Mouse (Mus musculus) kidney, postnatal 25 days (tissue): ENCODE results near the gene Acoxl.
A peak's percentile ranks its signal among the peaks of the same experiment; 100 is the strongest.

Source experiments
- DNase-seq, 2 experiments: peaks; one replicate each; pipeline ENCODE4 v3.0.0; 2021; ENCODE audit warnings: mixed read lengths in 2 of 2

Gene Acoxl

DNA sequence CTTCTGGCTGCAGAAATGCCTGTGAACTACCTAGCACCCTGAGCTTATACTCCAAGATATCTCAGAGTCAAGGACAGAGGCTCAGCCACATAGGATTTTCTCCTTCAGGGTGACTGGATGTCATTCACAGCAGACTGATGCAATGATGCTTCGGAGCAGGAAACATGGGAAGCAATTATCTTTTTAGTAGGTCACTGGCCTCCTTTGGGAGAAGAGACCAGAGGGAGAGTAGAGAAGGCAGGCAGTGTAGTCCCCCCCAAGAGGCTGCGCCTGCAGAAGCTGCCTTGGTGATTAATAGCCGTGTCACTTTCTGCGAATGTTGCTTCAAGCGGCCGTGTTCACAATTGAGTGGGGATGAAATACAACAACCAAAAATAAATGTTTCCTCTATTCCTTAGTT, 121.9 kb downstream of the Acoxl start:
- DNase-seq = no peak

DNA sequence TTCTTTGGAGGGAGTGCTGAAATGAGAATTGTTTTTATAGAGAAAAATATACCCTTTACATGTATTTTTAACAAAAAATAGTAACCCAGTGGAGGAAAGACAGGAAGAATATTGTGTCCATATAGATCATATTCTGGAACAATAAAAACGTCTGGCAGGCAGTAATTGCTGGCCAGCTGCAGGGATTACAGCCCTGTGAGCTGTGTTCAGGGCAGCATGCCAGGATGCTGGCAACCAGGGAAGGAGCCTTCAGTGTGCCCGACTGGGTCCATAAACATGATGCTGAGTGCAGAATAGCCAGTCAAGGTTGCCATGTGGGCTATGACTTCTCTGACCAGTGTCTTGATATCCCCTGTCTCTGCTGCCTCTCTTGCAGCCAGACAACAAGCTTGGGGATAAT, 122.5 kb downstream of the Acoxl start:
- DNase-seq = peak in 1 of 2 experiments; percentile 9

DNA sequence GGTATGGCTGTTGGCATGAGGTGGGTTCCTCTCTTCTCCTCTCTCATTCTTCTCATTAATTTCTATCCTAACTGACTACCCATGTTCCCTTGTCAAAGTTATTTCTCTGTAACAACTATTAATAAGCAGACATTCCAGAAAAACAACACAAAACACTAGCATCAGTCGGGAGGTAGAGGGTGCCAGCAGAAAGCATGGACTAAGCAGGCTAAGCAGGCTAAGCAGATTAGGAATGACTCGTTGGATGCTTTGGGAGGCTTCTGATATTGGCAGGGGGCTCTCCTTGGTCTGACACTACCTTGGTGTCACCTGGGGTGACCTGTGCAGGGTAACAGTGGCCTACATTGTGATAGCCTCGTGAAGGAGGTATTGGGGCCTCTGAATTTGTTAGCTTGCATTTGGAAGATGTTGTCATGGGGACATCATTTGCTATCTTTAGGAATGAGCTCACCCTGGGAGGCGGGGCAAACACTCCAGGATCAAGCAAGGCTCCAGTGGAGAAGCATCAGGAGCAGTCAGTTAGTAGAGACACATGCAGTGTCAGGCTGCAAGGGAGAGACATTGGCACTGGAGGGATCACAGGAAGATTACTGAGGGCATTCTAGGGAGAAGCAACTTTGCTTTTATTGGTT, 123.2 kb downstream of the Acoxl start:
- DNase-seq = no peak

DNA sequence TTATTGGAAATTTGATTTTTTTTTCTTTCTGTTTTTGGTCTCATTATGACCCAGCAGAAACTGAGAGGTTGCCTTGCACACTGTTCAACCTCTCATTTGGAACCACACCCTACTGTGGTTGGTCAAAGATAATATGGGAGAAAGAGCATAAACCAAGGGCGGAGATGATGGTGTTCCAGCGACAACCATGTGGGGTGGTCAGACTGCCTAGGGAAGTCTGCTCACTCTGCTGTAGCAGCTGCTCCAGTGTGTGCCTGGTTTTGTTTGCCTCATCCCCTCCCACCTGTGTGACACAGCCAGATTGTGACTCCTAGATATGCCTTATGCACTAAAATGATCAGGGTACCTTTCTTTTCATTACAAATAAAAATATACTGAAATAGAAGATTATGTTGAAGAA, 130.3 kb downstream of the Acoxl start:
- no peak for DNase-seq

DNA sequence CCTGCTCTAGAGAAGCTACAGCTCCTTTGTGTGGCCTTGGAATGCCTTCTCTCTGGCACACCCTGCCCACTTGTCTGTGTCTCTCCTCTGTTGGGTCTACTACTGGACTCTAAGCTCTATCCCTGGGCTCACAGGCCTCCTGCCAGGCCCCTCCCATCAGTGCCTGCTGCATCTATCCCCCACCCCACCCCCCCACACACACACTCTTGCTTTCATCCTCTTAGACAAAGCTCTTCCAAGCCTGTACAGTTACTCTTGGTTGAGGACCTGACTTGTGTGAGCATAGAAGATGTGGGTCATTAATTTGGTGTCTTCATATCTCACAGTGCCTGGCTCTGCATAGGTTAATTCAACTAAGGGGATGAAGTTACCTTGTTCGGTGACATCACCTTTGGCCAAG, 137.6 kb downstream of the Acoxl start:
- no peak for DNase-seq

DNA sequence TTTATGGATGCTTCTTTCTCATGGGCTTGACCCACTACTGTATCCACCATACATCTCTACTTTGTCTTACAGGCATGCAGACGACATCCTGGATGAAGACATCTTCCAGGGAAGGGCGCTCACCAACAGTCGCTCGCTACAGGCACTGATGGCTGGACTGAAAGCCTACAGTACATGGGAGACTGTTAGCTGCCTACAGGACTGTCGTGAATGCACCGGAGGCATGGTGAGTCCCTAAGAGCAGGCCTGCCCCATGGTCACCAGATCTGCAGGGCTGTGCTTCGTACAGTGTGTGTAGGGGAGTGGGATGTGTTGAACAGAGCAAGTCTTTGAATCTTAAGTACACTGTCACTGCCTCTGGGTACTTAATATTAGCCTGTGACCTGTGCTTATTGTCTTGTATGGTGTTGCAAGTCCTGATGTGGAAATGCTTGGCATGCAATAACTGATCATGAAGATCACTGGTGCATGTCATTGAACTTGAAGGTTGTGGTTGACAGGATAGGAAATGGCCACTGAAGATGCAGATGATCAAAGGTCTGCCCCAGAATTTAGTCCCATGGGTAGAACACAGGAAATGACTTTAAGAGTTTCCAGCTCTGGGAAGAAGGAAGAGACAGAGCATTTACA, 140.0 kb downstream of the Acoxl start:
- DNase-seq = no peak

DNA sequence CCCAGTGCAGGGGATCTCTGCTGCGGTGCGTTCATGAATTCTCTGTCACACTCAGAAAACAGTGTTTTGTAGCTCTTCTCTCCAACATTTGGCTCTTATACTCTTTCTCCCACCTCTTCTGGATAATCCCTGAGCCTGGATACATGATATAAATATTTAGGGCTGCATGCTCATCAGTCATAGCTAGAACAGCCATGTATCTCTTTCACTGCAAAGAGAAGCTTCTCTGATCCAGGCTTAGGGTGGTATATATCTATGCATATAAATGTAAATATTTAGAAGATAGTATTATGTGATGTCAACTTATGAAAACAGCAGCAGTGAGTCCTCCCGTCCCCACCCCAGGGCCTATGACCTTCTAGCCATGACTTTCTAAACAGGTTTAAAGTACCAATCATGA, 143.9 kb downstream of the Acoxl start:
- DNase-seq = no peak

DNA sequence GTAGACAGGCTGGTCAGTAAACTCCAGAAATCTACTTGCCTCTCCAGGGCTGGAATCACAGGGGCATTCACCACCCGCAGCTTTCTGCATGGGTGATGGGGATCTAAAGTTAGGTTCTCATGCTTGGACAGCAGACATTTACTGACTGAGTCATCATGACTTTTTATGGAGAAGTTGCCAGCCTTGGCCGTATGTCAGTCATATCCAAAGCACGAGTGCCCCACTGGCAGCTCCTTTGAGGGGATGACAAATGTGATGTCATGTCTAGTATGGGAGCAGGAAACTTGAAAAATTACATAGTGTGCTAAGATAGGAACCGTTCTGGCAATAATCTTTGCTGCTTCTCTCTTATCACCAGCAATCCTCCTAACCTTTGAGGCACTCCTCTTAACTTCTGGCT, 144.6 kb downstream of the Acoxl start:
- DNase-seq = no peak

DNA sequence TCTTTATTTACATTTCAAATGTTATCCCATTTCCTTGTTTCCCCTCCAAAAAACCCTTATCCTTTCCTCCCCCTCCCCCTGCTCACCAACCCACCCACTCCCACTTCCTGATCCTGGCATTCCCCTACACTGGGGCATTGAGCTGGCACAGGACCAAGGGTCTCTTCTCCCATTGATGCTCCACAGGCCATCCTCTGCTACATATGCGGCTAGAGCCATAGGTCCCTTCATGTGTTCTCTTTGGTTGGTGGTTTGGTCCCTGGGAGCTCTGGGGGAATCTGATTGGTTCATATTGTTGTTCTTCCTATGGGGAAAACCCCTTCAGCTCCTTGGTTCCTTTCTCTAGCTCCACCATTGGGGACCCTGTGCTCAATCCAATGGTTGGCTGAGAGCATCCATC, 145.3 kb downstream of the Acoxl start:
- no peak for DNase-seq

DNA sequence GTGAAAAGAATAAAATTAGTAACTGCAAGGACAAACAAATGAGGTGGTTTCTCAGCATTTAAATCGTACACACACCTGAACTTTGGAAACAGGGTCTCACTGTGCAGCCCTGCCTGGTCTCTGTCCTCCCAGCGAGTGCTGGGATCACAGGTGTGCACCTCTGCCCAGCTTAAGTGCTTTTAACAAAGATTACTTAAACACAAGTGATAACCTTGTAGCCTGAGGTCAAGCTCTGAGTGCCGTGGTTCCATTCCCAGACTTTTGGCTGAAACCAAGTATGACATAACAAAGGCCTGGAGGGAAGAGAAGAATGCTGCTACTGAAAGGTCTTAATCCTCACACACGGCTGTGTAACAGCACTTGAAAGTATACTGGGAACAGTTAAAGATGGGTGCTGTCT, 149.0 kb downstream of the Acoxl start:
- no peak for DNase-seq

DNA sequence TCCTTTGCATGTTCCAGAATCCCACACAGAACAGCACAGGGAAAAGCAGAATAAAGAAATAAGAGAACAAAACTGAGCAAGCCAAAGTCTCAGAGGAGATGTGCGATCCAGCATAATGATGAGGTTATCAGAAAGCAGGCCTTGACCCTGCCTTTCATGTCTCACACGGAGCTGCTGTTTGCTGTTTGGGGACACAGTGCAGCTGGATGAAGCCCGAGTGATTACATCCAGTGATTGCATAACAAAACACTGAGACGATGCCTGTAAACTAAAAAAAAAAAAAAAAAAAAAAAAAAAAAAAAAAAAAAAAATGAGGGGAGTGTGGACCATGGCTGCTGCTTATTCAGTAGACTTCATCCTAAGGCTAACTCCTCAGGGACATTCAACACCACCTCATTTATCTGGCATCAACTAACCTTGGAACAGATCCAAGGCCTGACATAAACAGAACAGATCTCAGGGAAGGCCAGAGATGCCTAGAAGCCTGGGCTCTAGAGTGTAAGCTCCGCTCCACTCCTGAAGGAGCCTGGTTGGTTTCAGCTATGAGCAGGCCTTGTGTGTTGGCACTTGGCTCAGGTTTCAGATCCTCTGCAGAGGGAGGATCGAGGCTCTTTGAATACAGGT, 152.3 kb downstream of the Acoxl start:
- peak; percentile 24 to 53 for DNase-seq

DNA sequence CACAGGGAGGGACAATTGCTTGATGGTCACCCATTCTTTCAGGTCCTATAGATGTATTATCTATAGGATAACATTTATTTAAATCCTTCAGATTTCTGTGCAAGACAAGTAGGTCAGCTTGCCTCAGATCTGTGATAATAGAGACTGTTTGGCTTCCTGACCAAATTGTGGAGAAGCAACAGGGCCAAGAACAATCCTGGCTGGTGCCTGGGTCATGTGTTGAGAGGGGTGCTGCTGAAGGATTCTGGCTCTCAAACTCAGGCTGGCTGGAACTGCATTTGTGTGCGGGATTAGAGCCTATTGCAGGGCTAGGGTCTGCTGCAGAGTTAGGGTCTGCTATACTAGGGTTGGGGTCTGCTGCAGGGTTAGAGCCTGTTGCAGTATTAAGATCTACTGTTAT, 153.0 kb downstream of the Acoxl start:
- DNase-seq = no peak

DNA sequence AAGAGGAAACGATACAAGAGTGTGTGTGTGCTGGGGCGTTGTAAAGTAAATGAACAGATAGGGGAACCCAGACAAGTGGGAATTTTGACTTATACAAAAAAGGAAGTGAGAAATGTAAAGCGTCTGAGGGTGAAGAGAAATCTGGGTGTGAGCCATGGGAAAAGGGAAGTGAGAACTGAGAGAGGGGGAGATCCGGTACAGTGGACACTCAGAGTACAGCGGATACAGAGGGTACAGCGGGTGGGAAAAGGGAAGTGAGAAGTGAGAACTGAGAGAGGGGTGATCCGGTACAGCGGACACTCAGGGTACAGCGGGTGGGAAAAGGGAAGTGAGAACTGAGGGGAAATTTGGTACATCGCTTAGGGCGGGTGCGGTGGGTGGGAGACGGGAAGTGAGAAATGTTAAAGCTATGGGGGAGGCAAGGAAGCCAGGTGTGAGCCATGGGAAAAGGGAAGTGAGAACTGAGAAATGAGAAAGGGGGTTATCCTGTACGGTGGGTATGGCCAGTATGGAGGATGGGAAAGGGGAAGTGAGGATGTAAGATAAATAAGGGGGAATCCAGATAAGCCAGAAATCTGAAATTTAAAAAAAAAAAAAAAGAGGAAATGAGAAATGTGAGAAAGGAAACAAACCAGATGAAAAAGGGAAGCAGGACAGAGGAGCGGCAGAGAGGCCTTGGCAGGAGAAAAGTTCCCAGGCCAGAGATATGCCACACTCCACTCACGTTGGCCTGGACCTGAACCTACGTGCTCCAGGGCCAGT, 170.2 kb downstream of the Acoxl start:
- no peak for DNase-seq

DNA sequence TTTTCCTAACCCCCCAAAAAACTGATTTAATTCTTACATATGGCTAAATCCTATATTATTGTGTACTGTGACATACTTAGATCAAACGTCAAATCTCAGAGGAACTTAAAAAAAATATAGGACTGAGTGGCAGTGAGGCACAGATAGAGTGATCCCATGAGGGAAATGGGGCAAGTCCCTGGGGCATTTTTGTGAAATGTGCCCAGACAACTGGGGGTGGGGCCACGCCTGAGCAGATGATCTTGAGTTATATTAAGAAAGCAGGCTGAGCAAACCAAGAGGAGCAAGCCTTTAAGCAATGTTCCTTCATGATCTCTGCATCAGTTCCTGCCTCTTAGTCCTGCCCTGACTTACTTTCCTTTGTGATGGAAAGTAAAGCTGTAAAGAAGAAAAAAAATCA, 175.9 kb downstream of the Acoxl start:
- DNase-seq = no peak

DNA sequence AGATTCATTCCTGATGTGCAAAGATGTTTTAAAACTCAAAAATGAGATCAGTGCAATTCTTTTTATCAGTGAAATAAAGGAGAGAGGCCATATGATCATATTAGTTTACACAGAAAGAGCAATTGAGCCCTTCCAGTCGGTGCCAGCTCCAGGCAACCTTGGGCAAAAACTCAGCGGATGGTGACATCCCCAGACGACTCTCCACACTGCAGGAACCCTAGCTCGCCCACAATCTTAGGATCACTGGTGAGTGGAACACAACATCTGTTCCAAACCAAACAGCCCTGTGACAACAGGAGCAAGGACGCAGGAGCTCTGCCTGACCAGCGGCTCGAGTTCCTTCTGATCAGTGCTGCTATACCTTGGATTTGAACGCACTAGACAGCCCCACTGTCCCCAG, 176.9 kb downstream of the Acoxl start:
- no peak for DNase-seq

DNA sequence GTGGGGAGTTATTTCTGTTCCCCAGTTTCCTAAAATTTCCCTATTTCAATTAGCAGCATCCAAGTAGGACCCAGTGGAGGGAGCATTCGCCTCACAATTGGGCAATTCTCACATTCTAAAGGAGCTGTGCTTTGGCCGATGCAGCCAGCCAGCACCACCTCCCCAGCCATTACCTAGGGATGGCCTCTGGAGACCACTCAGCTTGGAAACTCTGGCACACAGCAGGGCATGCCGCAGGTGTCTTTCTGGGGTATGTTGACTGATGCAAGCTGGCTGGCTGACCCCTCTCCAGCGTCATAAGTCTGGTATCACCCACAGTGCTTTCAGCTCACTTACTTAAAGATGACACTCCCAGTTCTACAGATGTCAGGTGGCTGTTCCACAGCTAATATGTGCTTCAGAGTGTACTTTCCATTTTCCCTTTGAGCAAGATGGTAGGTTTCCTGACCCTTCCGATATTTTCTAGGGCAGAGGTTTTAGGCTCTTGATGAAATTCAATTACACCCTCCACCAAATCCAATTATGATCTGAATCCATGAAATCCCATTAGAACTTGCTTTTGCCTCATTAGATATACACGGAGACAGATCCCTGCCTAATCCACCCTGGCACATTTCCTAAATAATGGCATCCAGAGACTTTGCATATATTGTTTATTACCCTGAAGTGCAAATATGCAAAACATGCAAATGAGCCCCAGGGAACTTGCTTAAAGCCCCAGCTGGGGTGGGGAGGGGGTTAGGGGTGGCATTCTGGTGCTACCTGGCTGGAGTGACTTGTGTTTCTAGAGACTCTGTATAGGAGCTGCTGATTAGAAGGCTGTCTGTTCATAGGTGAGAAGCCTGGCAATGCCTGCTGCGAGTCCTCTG, 181.6 kb downstream of the Acoxl start:
- DNase-seq = no peak

DNA sequence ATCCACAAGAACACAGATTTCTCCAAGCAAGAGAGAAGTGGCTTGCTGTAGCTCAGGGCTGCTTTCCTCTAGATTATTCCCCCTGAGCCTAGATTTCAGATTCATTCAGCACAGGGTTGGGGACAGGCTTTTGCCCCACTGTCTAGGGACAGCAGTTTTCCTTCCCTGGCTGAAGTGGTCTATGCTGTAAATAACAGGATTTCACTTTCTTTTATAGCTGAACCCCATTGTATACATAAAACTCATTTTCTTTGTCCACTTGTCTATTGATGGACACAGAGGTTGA, 182.2 kb downstream of the Acoxl start:
- DNase-seq = no peak

DNA sequence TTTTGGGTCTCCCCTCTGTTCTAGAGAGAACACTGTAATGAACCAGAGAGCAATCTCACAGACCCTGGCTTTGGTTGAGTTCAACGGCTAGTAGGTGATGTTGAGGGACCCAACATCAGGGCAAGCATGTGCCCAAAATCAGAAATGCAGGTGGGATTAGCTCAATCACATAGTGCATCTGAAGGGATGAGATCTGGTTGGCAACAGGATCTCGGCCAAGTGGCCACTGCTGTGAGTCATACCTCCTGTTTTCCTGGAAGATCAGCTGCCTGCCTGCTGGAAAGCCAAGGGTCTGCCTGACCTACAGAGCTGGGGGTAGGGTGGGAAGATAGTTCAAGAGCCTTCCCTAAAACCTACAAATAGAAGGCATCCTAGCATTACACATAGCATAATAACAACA, 185.2 kb downstream of the Acoxl start:
- no peak for DNase-seq

DNA sequence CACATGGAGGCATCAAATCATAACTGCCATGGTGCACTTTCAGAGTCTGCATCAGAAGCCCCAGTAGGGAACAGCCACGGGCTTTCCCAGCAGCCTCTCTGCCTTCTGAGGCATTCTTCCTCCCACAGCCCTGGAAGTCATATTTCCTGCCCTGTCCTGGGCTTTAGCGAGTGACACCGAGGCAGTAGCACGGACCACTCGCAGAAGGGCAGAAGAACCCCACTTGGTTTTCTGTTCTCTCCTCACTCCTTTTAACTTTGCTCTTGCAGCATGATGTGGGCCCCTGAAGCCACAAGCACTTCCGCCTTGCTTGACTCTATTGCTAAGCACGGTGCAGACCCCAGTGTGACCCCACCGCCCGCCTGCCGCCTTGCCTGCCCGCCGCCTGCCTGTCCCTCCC, 189.0 kb downstream of the Acoxl start:
- DNase-seq = no peak

DNA sequence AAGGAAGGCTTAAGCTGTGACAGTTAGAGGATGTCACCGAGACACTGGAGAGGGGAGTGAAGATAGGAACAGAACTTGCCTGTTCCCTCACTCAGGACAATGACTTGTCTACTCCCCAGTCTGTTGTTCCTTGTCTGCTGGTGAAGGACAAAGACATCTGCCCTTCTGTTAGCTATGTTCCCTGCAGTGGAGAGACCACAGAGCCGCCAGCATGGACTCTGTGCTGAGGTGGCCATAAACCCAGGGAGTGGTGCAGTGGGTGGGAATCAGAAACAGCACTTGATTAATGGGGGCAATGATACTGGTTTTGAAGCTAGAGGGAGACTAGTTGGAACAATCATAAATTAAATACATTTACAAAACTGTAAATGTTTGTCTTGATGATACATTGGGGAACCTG, 191.3 kb downstream of the Acoxl start:
- no peak for DNase-seq

DNA sequence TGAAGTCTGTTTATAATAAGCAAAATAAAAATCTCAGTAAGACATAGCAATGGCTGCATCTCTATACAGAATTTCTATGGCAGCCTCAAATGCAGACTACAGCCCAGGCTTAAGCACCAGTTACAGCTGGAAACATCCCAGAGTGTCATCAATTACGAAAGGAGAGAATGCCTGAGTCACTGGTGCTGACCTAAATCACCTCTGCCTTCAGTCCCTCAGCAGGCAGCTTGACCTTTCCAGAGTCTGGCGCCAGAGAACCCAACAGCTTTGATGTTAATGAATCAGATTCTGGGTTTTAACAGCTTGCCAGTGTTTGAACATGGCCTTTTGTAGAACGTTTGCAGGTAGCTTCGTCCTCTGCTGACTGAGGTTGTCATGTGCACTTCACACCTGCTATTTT, 193.4 kb downstream of the Acoxl start:
- DNase-seq = no peak

DNA sequence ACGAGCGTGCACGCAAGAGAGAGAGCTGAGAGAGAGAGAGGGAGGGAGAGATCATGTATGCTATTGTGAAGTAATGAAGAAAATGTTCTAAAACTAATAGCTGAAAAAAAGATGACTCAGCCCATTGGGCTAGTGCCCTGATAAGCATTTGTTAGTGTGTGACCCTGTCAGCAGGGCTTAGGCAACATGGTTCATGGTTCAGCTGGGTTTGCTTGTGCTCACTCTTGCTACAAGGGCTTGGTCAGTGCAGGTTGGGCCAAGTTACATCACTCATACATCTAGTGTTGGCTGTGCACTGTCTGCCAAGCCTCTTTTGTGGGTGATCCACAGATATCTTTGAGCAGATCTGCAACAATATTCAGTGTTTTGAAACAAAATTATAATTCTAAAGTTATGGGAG, 194.8 kb downstream of the Acoxl start:
- DNase-seq = no peak

DNA sequence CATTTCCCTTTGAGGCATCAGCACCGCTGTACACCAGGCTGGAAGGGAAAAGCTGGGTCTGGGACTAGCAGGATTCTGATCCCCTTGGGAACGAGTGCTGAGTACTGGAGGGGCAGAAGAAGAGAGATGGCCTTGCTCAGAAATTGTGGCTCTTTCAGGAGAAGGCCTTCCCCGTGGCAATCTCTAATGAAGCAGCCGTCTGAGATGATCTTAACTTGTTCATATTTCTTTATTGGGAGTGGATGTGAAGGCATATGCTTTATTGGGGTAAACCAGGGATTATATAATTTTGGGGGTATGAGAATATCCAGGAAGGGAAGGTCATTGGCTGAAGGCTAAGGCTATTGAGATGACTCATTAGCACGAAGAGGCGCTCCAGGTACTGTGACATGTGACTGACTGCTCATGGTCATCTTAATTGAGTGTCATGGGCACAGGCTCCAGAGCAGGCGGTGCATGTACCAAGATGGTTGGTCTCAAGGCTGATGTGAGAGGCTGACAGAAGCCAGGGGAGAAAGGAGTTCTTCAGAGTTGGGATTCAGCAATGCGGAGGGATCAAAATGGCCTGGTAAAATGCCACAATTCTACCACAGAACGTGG, 195.5 kb downstream of the Acoxl start:
- no peak for DNase-seq
